Mouse (Mus musculus) forebrain, embryonic 12.5 days (tissue): Measurements from ENCODE around the gene Prl7a2. TPM values are rescaled to one million over a fixed set of nuclear protein-coding genes. Genes with fewer than 3 reads are reported as not detected.

Experiments used
- ATAC-seq: fragments of 200-750 bp; cut with Nextera tagmentation; 2 replicates; pipeline ENCODE4 v1.8.0; 2017; ENCODE audit warnings: moderate TSS enrichment; ENCODE audit not compliant: low FRiP score
- H3K27ac ChIP-seq: fragments of 300-500 bp; sonication (generic); 2 replicates; pipeline ENCODE4 v1.5.1; 2016; ENCODE audit warnings: mild to moderate bottlenecking
- H3K27me3 ChIP-seq: fragments of 300-500 bp; sonication (generic); 2 replicates; pipeline ENCODE4 v1.6.1; 2016; ENCODE audit warnings: mild to moderate bottlenecking
- H3K36me3 ChIP-seq: fragments of 300-500 bp; sonication (generic); replicated peaks from 2 replicates; pipeline ENCODE4 v1.6.1; 2016; ENCODE audit warnings: mild to moderate bottlenecking
- H3K4me1 ChIP-seq: fragments of 300-500 bp; sonication (generic); 2 replicates; pipeline ENCODE4 v1.6.1; 2016
- H3K4me2 ChIP-seq: fragments of 300-500 bp; sonication (generic); 2 replicates; pipeline ENCODE4 v1.6.1; 2016; ENCODE audit warnings: mild to moderate bottlenecking, moderate library complexity
- H3K4me3 ChIP-seq: fragments of 300-500 bp; sonication (generic); replicated peaks from 2 replicates; pipeline ENCODE4 v1.5.1; 2016; ENCODE audit warnings: mild to moderate bottlenecking
- H3K9ac ChIP-seq: fragments of 300-500 bp; sonication (generic); 2 replicates; pipeline ENCODE4 v1.6.1; 2016; ENCODE audit warnings: mild to moderate bottlenecking
- H3K9me3 ChIP-seq: fragments of 300-500 bp; sonication (generic); 2 replicates; pipeline ENCODE4 v1.6.1; 2016
- WGBS: fragments of 180-500 bp; shearing (Covaris S2); methylation state at CpG from one replicate; pipeline ENCODE4 v1.1.7; 2016; 5-methylcytosine and 5-hydroxymethylcytosine counted together
- polyA plus RNA-seq: library from polyadenylated mRNA; unstranded; fragments of >200 nt; fragmentation: Nextera tagmentation; extraction: Ambion mirVana; gene quantifications from 2 replicates; pipeline ENCODE4 v1.2.1, GENCODE M21; 2016

Prl7a2 gene
- polyA plus RNA-seq = not detected in 2 replicates

DNA sequence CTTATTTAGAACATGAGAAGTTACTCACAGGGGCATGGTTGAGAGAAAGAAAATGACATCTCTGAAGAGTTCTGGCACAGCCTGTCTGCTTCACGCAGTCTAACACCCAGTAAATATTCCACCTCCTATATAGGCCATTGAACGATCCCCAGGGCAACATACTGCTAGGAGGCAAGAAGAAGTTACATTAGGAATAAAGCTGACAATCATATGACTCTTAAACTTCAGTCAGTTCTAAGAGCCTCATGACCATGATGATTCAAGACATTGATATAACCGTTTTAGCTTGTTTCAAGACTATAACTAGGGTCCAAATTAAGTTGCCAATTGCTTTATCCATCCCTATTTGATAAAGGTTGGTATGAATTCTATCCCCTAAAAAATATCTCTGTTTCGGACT lies at the start of gene Prl7a2:
Gene Prl7a2, minus strand, starts transcription at position 101 of the 400 bp plus-strand sequence.
- H3K4me1 ChIP-seq = no peaks in the 10 kb centered on the region
- ATAC-seq = no peak
- no peaks in the 10 kb centered on the region for H3K36me3 ChIP-seq
- H3K9me3 ChIP-seq = no peaks in the 10 kb centered on the region
- 86% methylated on average over 4 of the region's 4 CpGs for WGBS
- H3K27me3 ChIP-seq = no peaks in the 10 kb centered on the region
- H3K9ac ChIP-seq = no peak within 1 kb of the TSS
- H3K4me2 ChIP-seq = no peak within 1 kb of the TSS
- no peak within 1 kb of the TSS for H3K27ac ChIP-seq
- H3K4me3 ChIP-seq = no peak within 1 kb of the TSS

DNA sequence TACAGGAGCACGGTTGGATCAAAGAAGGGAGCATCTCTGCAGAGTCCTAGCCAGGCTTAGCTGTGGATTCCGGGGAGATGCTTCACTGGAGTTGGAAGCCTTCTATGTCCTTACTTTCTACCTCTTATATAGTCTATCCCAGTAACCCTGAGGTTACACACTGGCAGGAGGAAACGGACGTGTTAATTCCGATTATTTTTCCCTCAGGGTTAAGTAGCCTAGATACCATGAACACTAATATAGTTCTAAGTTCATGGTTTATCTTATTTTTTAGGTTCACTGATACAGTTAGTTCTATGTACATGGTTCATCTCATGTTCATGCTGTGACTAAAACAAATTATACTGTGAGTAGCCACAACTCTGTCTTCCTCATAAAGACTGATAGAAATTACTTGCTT lies 48.8 kb upstream of the Prl7a2 start, which contains the start of gene Prl7d1:
Gene Prl7d1, minus strand, starts transcription at position 101 of the 400 bp plus-strand sequence.
- Histone ChIP-seq H3K4me3 (no peak within 1 kb of the TSS), H3K9me3 (no peaks in the 10 kb centered on the region), H3K27me3 (no peaks in the 10 kb centered on the region), H3K4me2 (no peak within 1 kb of the TSS), H3K4me1 (no peaks in the 10 kb centered on the region), H3K9ac (no peak within 1 kb of the TSS), H3K36me3 (no peaks in the 10 kb centered on the region), H3K27ac (no peak within 1 kb of the TSS)
- ATAC-seq = no peak
- WGBS = 90% methylated on average over 5 of the region's 5 CpGs

DNA sequence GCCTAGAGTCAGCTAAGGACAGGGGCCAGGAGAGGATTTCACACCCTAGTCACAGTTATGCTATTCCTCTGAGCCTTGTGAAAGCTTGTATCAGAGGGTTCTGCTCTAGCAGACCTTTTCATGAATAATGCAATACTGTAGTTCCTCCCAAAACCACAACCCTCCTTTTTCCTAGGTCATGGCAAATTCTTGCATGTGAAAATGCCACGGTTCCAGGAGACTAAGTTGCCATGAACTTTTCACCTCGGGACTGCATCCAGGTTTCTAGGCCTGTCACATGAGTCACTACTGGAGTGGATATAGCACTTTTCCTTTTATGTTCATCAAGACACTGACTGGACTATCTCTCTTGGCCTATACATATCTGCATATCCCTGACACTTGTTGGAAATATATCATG lies 38.7 kb upstream of the Prl7a2 start:
- Histone ChIP-seq H3K36me3 (no peaks in the 10 kb centered on the region), H3K9ac (no peak overlapping the region), H3K4me3 (no peak overlapping the region), H3K4me1 (no peaks in the 10 kb centered on the region), H3K27me3 (no peaks in the 10 kb centered on the region), H3K4me2 (no peak overlapping the region), H3K9me3 (no peaks in the 10 kb centered on the region), H3K27ac (no peak overlapping the region)
- no peak for ATAC-seq
- WGBS = 75% methylated on average over 2 of the region's 2 CpGs

DNA sequence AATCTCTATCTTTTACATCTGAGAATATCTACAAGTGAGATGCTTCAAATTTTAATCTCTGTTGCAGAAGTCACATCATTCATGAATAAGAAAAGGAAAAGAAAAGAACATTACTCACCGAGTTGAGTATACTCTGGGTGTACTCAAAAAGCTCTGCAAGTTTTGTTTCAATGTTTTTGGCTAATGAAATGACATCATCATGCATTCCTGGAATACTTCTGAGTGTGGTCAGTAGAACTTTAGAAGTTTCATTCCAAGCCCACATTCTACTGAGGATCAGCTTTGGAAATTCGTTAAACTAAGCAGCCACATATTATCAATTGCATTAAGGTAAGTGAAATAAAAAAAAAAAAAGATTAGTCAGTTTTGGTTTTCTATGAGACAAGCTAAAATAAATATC lies 7.1 kb downstream of the Prl7a2 start:
- WGBS = 85% methylated on average over 2 of the region's 2 CpGs
- no peaks in the 10 kb centered on the region for H3K27me3 ChIP-seq
- no peaks in the 10 kb centered on the region for H3K36me3 ChIP-seq
- H3K4me1 ChIP-seq = no peaks in the 10 kb centered on the region
- no peaks in the 10 kb centered on the region for H3K9me3 ChIP-seq
- no peak overlapping the region for H3K4me3 ChIP-seq
- no peak overlapping the region for H3K27ac ChIP-seq
- no peak overlapping the region for H3K9ac ChIP-seq
- no peak overlapping the region for H3K4me2 ChIP-seq
- ATAC-seq = no peak

DNA sequence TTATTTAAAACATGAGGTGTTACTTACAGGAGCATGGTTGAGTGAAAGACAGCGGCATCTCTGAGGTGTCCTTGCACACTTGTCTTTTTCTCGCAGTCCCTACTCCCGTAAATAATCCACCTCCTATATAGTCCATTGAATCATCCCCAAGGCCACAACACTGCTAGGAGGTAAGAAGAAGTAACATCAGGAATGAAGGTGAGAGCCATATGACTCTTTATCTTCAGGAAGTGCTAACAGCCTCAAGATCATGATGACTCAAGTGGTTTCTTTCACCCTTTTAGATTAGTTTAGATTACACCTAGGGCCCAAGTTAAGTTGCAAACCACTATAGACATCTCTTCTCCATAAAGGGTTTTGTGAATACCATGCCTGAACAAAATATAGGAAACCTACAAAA lies 25.4 kb downstream of the Prl7a2 start, which contains the start of gene Prl7a1:
Gene Prl7a1, minus strand, starts transcription at position 101 of the 400 bp plus-strand sequence.
- no peak for ATAC-seq

DNA sequence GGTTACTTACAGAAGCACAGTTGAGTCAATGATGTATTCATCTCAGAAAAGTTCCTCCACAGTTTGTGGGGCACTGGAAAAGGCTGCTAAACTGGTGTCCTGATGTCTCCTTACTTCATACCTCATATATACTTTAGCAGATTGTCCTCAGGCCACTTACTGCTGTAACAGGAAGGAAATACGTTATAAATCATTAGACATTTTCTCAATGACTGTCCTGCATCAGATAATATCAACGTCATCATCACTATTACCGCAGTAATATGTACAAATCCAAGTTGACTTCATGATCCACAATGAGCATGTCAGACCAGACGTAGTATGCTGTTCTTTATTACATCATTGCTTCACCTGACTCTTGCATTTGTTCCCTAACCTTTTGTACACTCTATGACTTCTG lies 57.4 kb downstream of the Prl7a2 start, which contains the start of gene Prl7b1:
Gene Prl7b1, minus strand, starts transcription at position 101 of the 400 bp plus-strand sequence.
- H3K27me3 ChIP-seq = no peaks in the 10 kb centered on the region
- no peaks in the 10 kb centered on the region for H3K4me1 ChIP-seq
- no peak within 1 kb of the TSS for H3K4me3 ChIP-seq
- WGBS = 75% methylated on average over 4 of the region's 4 CpGs
- ATAC-seq = no peak
- no peaks in the 10 kb centered on the region for H3K9me3 ChIP-seq
- H3K27ac ChIP-seq = no peak within 1 kb of the TSS
- H3K36me3 ChIP-seq = no peaks in the 10 kb centered on the region
- H3K4me2 ChIP-seq = no peak within 1 kb of the TSS
- no peak within 1 kb of the TSS for H3K9ac ChIP-seq

More for the DNA sequence above, 25.4 kb downstream of the Prl7a2 start, which contains the start of gene Prl7a1:
- WGBS = 97% methylated on average over 3 of the region's 3 CpGs
- H3K27me3 ChIP-seq = no peaks in the 10 kb centered on the region
- H3K4me1 ChIP-seq = no peaks in the 10 kb centered on the region
- no peak within 1 kb of the TSS for H3K9ac ChIP-seq
- H3K4me2 ChIP-seq = no peak within 1 kb of the TSS
- no peak within 1 kb of the TSS for H3K4me3 ChIP-seq
- H3K9me3 ChIP-seq = no peaks in the 10 kb centered on the region
- no peaks in the 10 kb centered on the region for H3K36me3 ChIP-seq
- no peak within 1 kb of the TSS for H3K27ac ChIP-seq

Other genes starting within 250 kb of the Prl7a2 start
- not detected in 2 replicates for gene Prl8a6, start 229.3 kb downstream of the Prl7a2 start, polyA plus RNA-seq
- gene Prl8a8, start 154.8 kb downstream of the Prl7a2 start, polyA plus RNA-seq = not detected in 2 replicates
- not detected in 2 replicates for gene Prl8a9, start 103.4 kb downstream of the Prl7a2 start, polyA plus RNA-seq
- not detected in 2 replicates for gene Prl8a1, start 85.9 kb downstream of the Prl7a2 start, polyA plus RNA-seq
- gene Prl7b1, start 57.5 kb downstream of the Prl7a2 start, polyA plus RNA-seq = not detected in 2 replicates
- not detected in 2 replicates for gene Prl7a1, start 25.5 kb downstream of the Prl7a2 start, polyA plus RNA-seq
- not detected in 2 replicates for gene Prl7d1, start 48.7 kb upstream of the Prl7a2 start, polyA plus RNA-seq
- not detected in 2 replicates for gene Prl7c1, start 112.8 kb upstream of the Prl7a2 start, polyA plus RNA-seq
- not detected in 2 replicates for gene Prl2a1, start 133.6 kb upstream of the Prl7a2 start, polyA plus RNA-seq
- gene Prl2c1, start 181.3 kb upstream of the Prl7a2 start, polyA plus RNA-seq = not detected in 2 replicates